Comparison of ENCODE assay signal across 9 mouse cellular contexts in genomic region chr2:32537941-32538340, GRCm38 (mm10). TPM values are rescaled to one million over a fixed set of nuclear protein-coding genes. Genes with fewer than 3 reads are reported as not detected.
DNase-seq lines count a peak whose midpoint lies in the region; ATAC-seq and TF ChIP-seq lines count a peak whose summit lies in the region.
"Had no signal": no experiment of that assay in that cellular context is flagged by ENCODE, and none has a peak within 500 bp of the region (broad histone marks: within the 10 kb centered on the region; RNA-seq: fewer than 3 reads in every experiment).

No protein-coding gene starts in this region.

- no peak for DNase-seq in embryonic facial prominence, embryonic 14.5 days (ENCODE audit: low spot score)
- DNase-seq in liver, embryonic 11.5 days (ENCODE audit: low spot score), result no peak
- no peak for DNase-seq in thymus, postnatal 10 days (ENCODE audit: low spot score in 2 of 2)
- no peak for DNase-seq in right cerebral cortex, postnatal 36 days (ENCODE audit: low spot score in 2 of 2)
- DNase-seq in layer of hippocampus, postnatal 36 days, result no peak

- H3K4me2 ChIP-seq in embryonic facial prominence, embryonic 14.5 days (ENCODE audit: low read depth, low read length), result peak overlapping the region; percentile 67
- H3K4me2 ChIP-seq in hindbrain, embryonic 12.5 days (replicated peaks), result peak overlapping the region; percentile 64
- H3K4me2 ChIP-seq in liver, embryonic 11.5 days, result peak overlapping the region; percentile 91

- H3K4me1 ChIP-seq in cortical plate, adult 2 months (ENCODE audit: control insufficient read depth, insufficient read depth, low read length), result peaks cover 4% of the 10 kb centered on the region; the same call in 1 of the 2 replicates
- H3K4me1 ChIP-seq in embryonic facial prominence, embryonic 14.5 days (ENCODE audit: control insufficient read depth, insufficient read depth, low read length), result peaks cover 58% of the 10 kb centered on the region
- H3K4me1 ChIP-seq in hindbrain, embryonic 12.5 days, result peaks cover 68% of the 10 kb centered on the region
- H3K4me1 ChIP-seq in liver, embryonic 11.5 days (replicated peaks; ENCODE audit: control insufficient read depth, insufficient read depth, low read length), result peaks cover 19% of the 10 kb centered on the region; the same call in 1 of the 2 replicates

- no peak overlapping the region for H3K27ac ChIP-seq in cortical plate, adult 2 months (ENCODE audit: insufficient read depth, low read length)
- 0 out of 2 replicates have a peak overlapping the region, but pooled peaks have one; percentile 95 for H3K27ac ChIP-seq in embryonic facial prominence, embryonic 14.5 days (replicated peaks; ENCODE audit: low read depth, low read length)
- no peak overlapping the region for H3K27ac ChIP-seq in hindbrain, embryonic 12.5 days
- H3K27ac ChIP-seq in liver, embryonic 11.5 days (ENCODE audit: low read depth, low read length), result no peak overlapping the region

- no peak for TF ChIP-seq POLR2A in cortical plate, adult 2 months (IDR thresholded peaks at IDR 0.05; ENCODE audit: extremely low read depth, insufficient read depth, low read length)

- H3K9me3 ChIP-seq in embryonic facial prominence, embryonic 14.5 days (ENCODE audit: control insufficient read depth, low read length), result no peaks in the 10 kb centered on the region
- H3K9me3 ChIP-seq in hindbrain, embryonic 12.5 days (replicated peaks), result no peaks in the 10 kb centered on the region
- no peaks in the 10 kb centered on the region for H3K9me3 ChIP-seq in liver, embryonic 11.5 days (ENCODE audit: control insufficient read depth, low read length)

- H3K4me3 ChIP-seq in cortical plate, adult 2 months (ENCODE audit: insufficient read depth, low read length), result peak overlapping the region; percentile 67
- H3K4me3 ChIP-seq in embryonic facial prominence, embryonic 14.5 days (ENCODE audit: low read depth, low read length), result peak overlapping the region; percentile 92
- peak overlapping the region; percentile 91 for H3K4me3 ChIP-seq in hindbrain, embryonic 12.5 days
- no peak overlapping the region for H3K4me3 ChIP-seq in liver, embryonic 11.5 days (ENCODE audit: low read depth, low read length)

- H3K36me3 ChIP-seq in embryonic facial prominence, embryonic 14.5 days (ENCODE audit: control insufficient read depth, insufficient read depth, low read length), result no peaks in the 10 kb centered on the region
- no peaks in the 10 kb centered on the region for H3K36me3 ChIP-seq in hindbrain, embryonic 12.5 days
- H3K36me3 ChIP-seq in liver, embryonic 11.5 days (ENCODE audit: control insufficient read depth, insufficient read depth, low read length), result no peaks in the 10 kb centered on the region

- 50% methylated on average over 5 of the region's 5 CpGs for WGBS in embryonic facial prominence, embryonic 14.5 days
- 78% methylated on average over 5 of the region's 5 CpGs for WGBS in hindbrain, embryonic 12.5 days
- WGBS in liver, embryonic 11.5 days, result 91% methylated on average over 5 of the region's 5 CpGs

- no peak for ATAC-seq in embryonic facial prominence, embryonic 14.5 days (ENCODE audit: low read depth)
- no peak for ATAC-seq in hindbrain, embryonic 12.5 days (ENCODE audit: low FRiP score)
- no peak for ATAC-seq in liver, embryonic 11.5 days (replicated peaks; ENCODE audit: low FRiP score)
- ATAC-seq in granulocyte monocyte progenitor cell, adult 5-6 weeks (replicated peaks; ENCODE audit: poor library complexity, severe bottlenecking), result no peak

- no peaks in the 10 kb centered on the region for H3K27me3 ChIP-seq in embryonic facial prominence, embryonic 14.5 days (replicated peaks; ENCODE audit: control insufficient read depth, insufficient read depth, low read length)
- no peaks in the 10 kb centered on the region for H3K27me3 ChIP-seq in hindbrain, embryonic 12.5 days
- peaks cover 12% of the 10 kb centered on the region for H3K27me3 ChIP-seq in liver, embryonic 11.5 days (replicated peaks; ENCODE audit: control insufficient read depth, insufficient read depth, low read length)

- TF ChIP-seq CTCF in cortical plate, adult 2 months (IDR thresholded peaks at IDR 0.05; ENCODE audit: extremely low read depth, insufficient read depth, low read length), result no peak

- H3K9ac ChIP-seq in embryonic facial prominence, embryonic 14.5 days (ENCODE audit: low read depth, low read length), result peak overlapping the region; percentile 93
- H3K9ac ChIP-seq in hindbrain, embryonic 12.5 days, result peak overlapping the region; percentile 97; the same call in 1 of the 2 replicates
- H3K9ac ChIP-seq in liver, embryonic 11.5 days (ENCODE audit: low read depth, low read length), result no peak overlapping the region

RNA-seq across cellular contexts. Expression of gene Fam102a, which starts 2.8 kb away (rescaled TPM):
- 39.2 and 46.7 TPM in 2 replicates for polyA plus RNA-seq in cortical plate, adult 2 months (2012; rRNA removed)
- 16.3 and 19.2 TPM in 2 replicates for polyA plus RNA-seq in embryonic facial prominence, embryonic 14.5 days (2014; fragmentation: Nextera tagmentation; extraction: Ambion mirVana)
- polyA plus RNA-seq in hindbrain, embryonic 12.5 days (2016; fragmentation: Nextera tagmentation; extraction: Ambion mirVana), result 12.6 and 15.5 TPM in 2 replicates
- 4.1 and 6.5 TPM in 2 replicates for polyA plus RNA-seq in liver, embryonic 11.5 days (2014; fragmentation: Nextera tagmentation; extraction: Ambion mirVana)
- total RNA-seq in granulocyte monocyte progenitor cell, adult 5-6 weeks (2014; fragmentation: Nextera tagmentation), result 2.4 and 3.8 TPM in 2 replicates
- total RNA-seq in granulocyte monocyte progenitor cell, adult 5-6 weeks (2017), result 1.3 and 1.5 TPM in 2 replicates
- total RNA-seq in layer of hippocampus, postnatal 36 days (2021), result 10 to 100 TPM; 69.4 to 69.8 TPM

RNA-seq across cellular contexts. Expression of gene Dpm2, which starts 32.7 kb away (rescaled TPM):
- polyA plus RNA-seq in cortical plate, adult 2 months (2012; rRNA removed), result 153 and 155 TPM in 2 replicates
- polyA plus RNA-seq in embryonic facial prominence, embryonic 14.5 days (2014; fragmentation: Nextera tagmentation; extraction: Ambion mirVana), result 107 and 110 TPM in 2 replicates
- 110 and 117 TPM in 2 replicates for polyA plus RNA-seq in hindbrain, embryonic 12.5 days (2016; fragmentation: Nextera tagmentation; extraction: Ambion mirVana)
- 100 and 109 TPM in 2 replicates for polyA plus RNA-seq in liver, embryonic 11.5 days (2014; fragmentation: Nextera tagmentation; extraction: Ambion mirVana)
- total RNA-seq in granulocyte monocyte progenitor cell, adult 5-6 weeks (2014; fragmentation: Nextera tagmentation), result 93.4 and 126 TPM in 2 replicates
- 32.8 and 33.4 TPM in 2 replicates for total RNA-seq in granulocyte monocyte progenitor cell, adult 5-6 weeks (2017)
- 10 to 100 TPM; 69.1 to 81.8 TPM for total RNA-seq in layer of hippocampus, postnatal 36 days (2021)

RNA-seq across cellular contexts. Expression of gene Pip5kl1, which starts 36.7 kb away (rescaled TPM):
- polyA plus RNA-seq in cortical plate, adult 2 months (2012; rRNA removed), result 31.3 and 37.6 TPM in 2 replicates
- polyA plus RNA-seq in embryonic facial prominence, embryonic 14.5 days (2014; fragmentation: Nextera tagmentation; extraction: Ambion mirVana), result 0.38 and 1.1 TPM in 2 replicates
- 4.2 and 5.0 TPM in 2 replicates for polyA plus RNA-seq in hindbrain, embryonic 12.5 days (2016; fragmentation: Nextera tagmentation; extraction: Ambion mirVana)
- polyA plus RNA-seq in liver, embryonic 11.5 days (2014; fragmentation: Nextera tagmentation; extraction: Ambion mirVana), result 0.48 TPM in 1 of 2 replicates, not detected in the other
- 1.8 TPM in 1 of 2 replicates, not detected in the other for total RNA-seq in granulocyte monocyte progenitor cell, adult 5-6 weeks (2014; fragmentation: Nextera tagmentation)
- total RNA-seq in granulocyte monocyte progenitor cell, adult 5-6 weeks (2017), result not detected in 2 replicates
- total RNA-seq in layer of hippocampus, postnatal 36 days (2021), result 1 to 10 TPM; 2.9 to 3.8 TPM
- polyA plus RNA-seq: macrophage had no signal

RNA-seq across cellular contexts. Expression of gene 9430097D07Rik, which starts 37.5 kb away (rescaled TPM):
- polyA plus RNA-seq in cortical plate, adult 2 months (2012; rRNA removed), result 1.0 TPM in 2 replicates
- 0.13 and 0.18 TPM in 2 replicates for polyA plus RNA-seq in embryonic facial prominence, embryonic 14.5 days (2014; fragmentation: Nextera tagmentation; extraction: Ambion mirVana)
- 0.31 and 0.56 TPM in 2 replicates for polyA plus RNA-seq in hindbrain, embryonic 12.5 days (2016; fragmentation: Nextera tagmentation; extraction: Ambion mirVana)
- not detected in 2 replicates for polyA plus RNA-seq in liver, embryonic 11.5 days (2014; fragmentation: Nextera tagmentation; extraction: Ambion mirVana)
- not detected in 2 replicates for total RNA-seq in granulocyte monocyte progenitor cell, adult 5-6 weeks (2014; fragmentation: Nextera tagmentation)
- not detected in 2 replicates for total RNA-seq in granulocyte monocyte progenitor cell, adult 5-6 weeks (2017)
- total RNA-seq in layer of hippocampus, postnatal 36 days (2021), result 1 to 10 TPM in 1 of 2 experiments, under 1 TPM in 1; 0.37 to 1.0 TPM
- polyA plus RNA-seq: macrophage had no signal

RNA-seq across cellular contexts. Expression of gene St6galnac4, which starts 49.0 kb away (rescaled TPM):
- polyA plus RNA-seq in cortical plate, adult 2 months (2012; rRNA removed), result 34.8 and 36.6 TPM in 2 replicates
- polyA plus RNA-seq in embryonic facial prominence, embryonic 14.5 days (2014; fragmentation: Nextera tagmentation; extraction: Ambion mirVana), result 39.4 and 41.0 TPM in 2 replicates
- 21.5 and 22.9 TPM in 2 replicates for polyA plus RNA-seq in hindbrain, embryonic 12.5 days (2016; fragmentation: Nextera tagmentation; extraction: Ambion mirVana)
- 26.0 and 28.8 TPM in 2 replicates for polyA plus RNA-seq in liver, embryonic 11.5 days (2014; fragmentation: Nextera tagmentation; extraction: Ambion mirVana)
- 37.5 and 51.7 TPM in 2 replicates for total RNA-seq in granulocyte monocyte progenitor cell, adult 5-6 weeks (2014; fragmentation: Nextera tagmentation)
- 26.0 and 31.9 TPM in 2 replicates for total RNA-seq in granulocyte monocyte progenitor cell, adult 5-6 weeks (2017)
- 10 to 100 TPM; 35.6 to 41.2 TPM for total RNA-seq in layer of hippocampus, postnatal 36 days (2021)
